Mouse (Mus musculus): ENCODE results near the gene Lacc1. TPM values are rescaled to one million over a fixed set of nuclear protein-coding genes. Genes with fewer than 3 reads are reported as not detected.

The Lacc1 gene
- polyA plus RNA-seq, 1 experiment from 2014 or later = 15.0 TPM

DNA sequence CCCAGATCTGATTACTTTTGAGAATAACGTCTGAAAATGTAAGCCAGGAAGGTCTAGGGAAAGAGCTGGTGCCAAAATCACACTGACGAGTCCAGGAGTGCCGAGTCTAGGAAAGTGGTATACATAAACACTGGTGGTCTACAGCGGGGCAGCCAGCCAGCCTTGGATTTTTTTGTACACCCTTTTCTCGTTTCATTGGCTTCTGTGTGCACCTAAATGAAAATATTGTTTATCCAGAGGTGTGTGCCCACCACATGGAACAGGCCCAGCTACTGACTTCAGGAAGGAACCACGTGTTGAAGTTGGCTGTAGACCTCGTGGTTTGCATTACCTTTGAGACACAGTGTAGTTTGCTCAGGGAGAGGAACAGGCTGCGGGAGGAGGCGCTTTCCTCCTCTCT, 57.1 kb downstream of the Lacc1 start:
- 0 out of 2 replicates have a peak, but pooled peaks cover 3% of the 10 kb centered on the region for H3K4me1 ChIP-seq
- no peak overlapping the region for H3K4me3 ChIP-seq (replicated peaks)
- H3K27me3 ChIP-seq = no peaks in the 10 kb centered on the region
- 45% methylated on average over 9 of the region's 9 CpGs for WGBS
- no peaks in the 10 kb centered on the region for H3K9me3 ChIP-seq (replicated peaks)
- no peaks in the 10 kb centered on the region for H3K36me3 ChIP-seq
- no peak overlapping the region for H3K9ac ChIP-seq
- H3K27ac ChIP-seq (replicated peaks) = peak overlapping the region; percentile 45
- peak; percentile 82; the same call in 1 of the 2 replicates for ATAC-seq (ENCODE audit: insufficient number of reproducible peaks, low FRiP score, low TSS enrichment, low read depth)
- H3K4me2 ChIP-seq (replicated peaks) = no peak overlapping the region

Other genes starting within 250 kb of the Lacc1 start
- 4.5 and 4.7 TPM in 2 replicates for gene Ccdc122, start 132 bp downstream of the Lacc1 start, polyA plus RNA-seq (2015; fragmentation: Nextera tagmentation; extraction: Ambion mirVana)
- gene Enox1, start 119.9 kb upstream of the Lacc1 start, polyA plus RNA-seq (2015; fragmentation: Nextera tagmentation; extraction: Ambion mirVana) = 19.7 and 19.8 TPM in 2 replicates